In the genomic region with DNA sequence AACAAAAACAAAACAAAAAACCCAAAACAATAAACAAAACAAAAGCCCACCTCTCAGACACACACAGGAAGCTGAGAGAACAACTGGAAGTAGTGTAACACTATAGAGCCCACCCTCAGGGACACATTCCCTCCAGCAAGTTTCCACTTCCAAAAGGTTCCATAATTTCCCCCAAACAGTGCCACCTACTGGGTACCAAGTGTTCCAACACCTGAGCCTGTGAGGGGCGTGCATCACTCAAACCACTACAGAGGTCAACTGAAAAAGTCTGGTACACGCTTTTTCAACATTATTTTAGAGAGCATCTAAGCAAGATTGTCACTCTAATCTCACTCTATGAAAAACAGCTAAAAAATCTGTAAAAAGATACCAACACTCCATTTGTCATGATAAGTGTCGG, we compare ENCODE assay signal across 21 mouse cellular contexts.
A peak's percentile ranks its signal among the peaks of the same experiment; 100 is the strongest.
DNase-seq lines count a peak whose midpoint lies in the region; ATAC-seq and TF ChIP-seq lines count a peak whose summit lies in the region.
"Had no signal": no experiment of that assay in that cellular context is flagged by ENCODE, and none has a peak within 500 bp of the region (broad histone marks: within the 10 kb centered on the region; RNA-seq: fewer than 3 reads in every experiment).

No protein-coding gene starts in this region.

- DNase-seq in heart, adult 11 months, result peak; percentile 17
- DNase-seq in heart, postnatal 25 days (ENCODE audit: low spot score), result no peak
- no peak for DNase-seq in kidney, postnatal 0 days (ENCODE audit: low spot score)
- DNase-seq in kidney, adult 18-20 months, result no peak
- no peak for DNase-seq in lung, postnatal 0 days (ENCODE audit: low spot score)
- DNase-seq in lung, postnatal 14 days, result no peak
- no peak for DNase-seq in brain, embryonic 14.5 days (ENCODE audit: low read depth)
- no peak for DNase-seq in urinary bladder, adult 2 months (ENCODE audit: low spot score)
- DNase-seq: adrenal gland, postnatal 25 days; cerebellum, adult 9-11 months; thymus, adult 2 months; thymus, postnatal 4 days had no signal

- no peak overlapping the region for H3K9ac ChIP-seq in kidney, postnatal 0 days (ENCODE audit: low read depth, low read length)
- no peak overlapping the region for H3K9ac ChIP-seq in lung, postnatal 0 days (replicated peaks; ENCODE audit: low read depth)
- H3K9ac ChIP-seq: kidney, embryonic 15.5 days; limb, embryonic 12.5 days; lung, embryonic 15.5 days; midbrain, embryonic 12.5 days had no signal

- 92% methylated on average over 3 of the region's 3 CpGs for WGBS in kidney, postnatal 0 days
- 85% methylated on average over 3 of the region's 3 CpGs for WGBS in lung, postnatal 0 days

- TF ChIP-seq POLR2A in brain, embryonic 14.5 days (IDR thresholded peaks at IDR 0.05; ENCODE audit: borderline replicate concordance, extremely low read depth, insufficient read depth, insufficient read length, poor library complexity, severe bottlenecking), result no peak

- no peak overlapping the region for H3K4me2 ChIP-seq in kidney, postnatal 0 days (ENCODE audit: low read length)
- H3K4me2 ChIP-seq in lung, postnatal 0 days (replicated peaks; ENCODE audit: low read depth, low read length), result no peak overlapping the region
- H3K4me2 ChIP-seq: heart, embryonic 11.5 days; kidney, embryonic 15.5 days; limb, embryonic 12.5 days; liver, embryonic 11.5 days; lung, embryonic 15.5 days; midbrain, embryonic 12.5 days had no signal

- no peak overlapping the region for H3K4me3 ChIP-seq in kidney, postnatal 0 days (replicated peaks; ENCODE audit: low read depth, low read length)
- no peak overlapping the region for H3K4me3 ChIP-seq in lung, postnatal 0 days (ENCODE audit: low read depth, low read length)
- H3K4me3 ChIP-seq: forebrain, embryonic 10.5 days; hindbrain, embryonic 10.5 days; kidney, embryonic 15.5 days; limb, embryonic 12.5 days; lung, embryonic 15.5 days; midbrain, embryonic 12.5 days had no signal

- H3K9me3 ChIP-seq in kidney, postnatal 0 days (replicated peaks; ENCODE audit: low read length), result no peaks in the 10 kb centered on the region
- H3K9me3 ChIP-seq in lung, postnatal 0 days (ENCODE audit: low read length), result no peaks in the 10 kb centered on the region
- H3K9me3 ChIP-seq: forebrain, embryonic 10.5 days; hindbrain, embryonic 10.5 days; kidney, embryonic 15.5 days; limb, embryonic 12.5 days; lung, embryonic 15.5 days; midbrain, embryonic 12.5 days had no signal

- no peaks in the 10 kb centered on the region for H3K27me3 ChIP-seq in kidney, postnatal 0 days (ENCODE audit: insufficient read depth, low read length)
- H3K27me3 ChIP-seq in lung, postnatal 0 days (replicated peaks; ENCODE audit: insufficient read depth, low read length), result no peaks in the 10 kb centered on the region
- H3K27me3 ChIP-seq: kidney, embryonic 15.5 days; limb, embryonic 12.5 days; lung, embryonic 15.5 days; midbrain, embryonic 12.5 days had no signal

- no peak for TF ChIP-seq EP300 in lung, postnatal 0 days (IDR thresholded peaks at IDR 0.05)

- peak; percentile 33; the same call in 1 of the 2 replicates for TF ChIP-seq CTCF in kidney, postnatal 0 days (IDR thresholded peaks at IDR 0.05; ENCODE audit: low read depth)
- TF ChIP-seq CTCF in lung, postnatal 0 days (IDR thresholded peaks at IDR 0.05), result peak; percentile 26
- TF ChIP-seq CTCF in brain, embryonic 14.5 days (IDR thresholded peaks at IDR 0.05; ENCODE audit: borderline replicate concordance, extremely low read depth, insufficient read depth, insufficient read length), result 0 out of 2 replicates have a peak, but pooled peaks have one; percentile 5

- no peak for ATAC-seq in kidney, postnatal 0 days (replicated peaks; ENCODE audit: low FRiP score, low read depth)
- no peak for ATAC-seq in lung, postnatal 0 days

- H3K27ac ChIP-seq in kidney, postnatal 0 days, result no peak overlapping the region
- no peak overlapping the region for H3K27ac ChIP-seq in lung, postnatal 0 days (ENCODE audit: low read length)
- H3K27ac ChIP-seq: forebrain, embryonic 10.5 days; hindbrain, embryonic 10.5 days; kidney, embryonic 15.5 days; limb, embryonic 12.5 days; lung, embryonic 15.5 days; midbrain, embryonic 12.5 days; stomach, postnatal 0 days had no signal

- intact Hi-C loops in heart, postnatal 25 days (cut with DNase I), result no loop called here

- no peaks in the 10 kb centered on the region for H3K4me1 ChIP-seq in kidney, postnatal 0 days (replicated peaks; ENCODE audit: insufficient read depth, low read length)
- no peaks in the 10 kb centered on the region for H3K4me1 ChIP-seq in lung, postnatal 0 days (ENCODE audit: insufficient read depth, low read depth, low read length)
- H3K4me1 ChIP-seq: kidney, embryonic 15.5 days; lung, embryonic 15.5 days had no signal

- no peaks in the 10 kb centered on the region for H3K36me3 ChIP-seq in kidney, postnatal 0 days (ENCODE audit: insufficient read depth, low read length)
- H3K36me3 ChIP-seq in lung, postnatal 0 days (ENCODE audit: insufficient read depth, low read length), result no peaks in the 10 kb centered on the region
- H3K36me3 ChIP-seq: forebrain, embryonic 10.5 days; hindbrain, embryonic 10.5 days; kidney, embryonic 15.5 days; limb, embryonic 12.5 days; lung, embryonic 15.5 days; midbrain, embryonic 12.5 days had no signal
